20 mouse cellular contexts compared by ENCODE assay signal in genomic region chr2:166194112-166194758, GRCm38 (mm10). TPM values are rescaled to one million over a fixed set of nuclear protein-coding genes. Genes with fewer than 3 reads are reported as not detected.
A peak's percentile ranks its signal among the peaks of the same experiment; 100 is the strongest.
DNase-seq lines count a peak whose midpoint lies in the region.
"Had no signal": no experiment of that assay in that cellular context is flagged by ENCODE, and none has a peak within 500 bp of the region (broad histone marks: within the 10 kb centered on the region; RNA-seq: fewer than 3 reads in every experiment).

No protein-coding gene starts in this region.

- H3K9me3 ChIP-seq in heart, embryonic 10.5 days: no peaks in the 10 kb centered on the region
- H3K9me3 ChIP-seq: liver, embryonic 15.5 days; midbrain, embryonic 10.5 days; neural tube, embryonic 13.5 days had no signal

- DNase-seq in testis, postnatal 14 days (ENCODE audit: low spot score): peak; percentile 75
- DNase-seq in testis, postnatal 10 days (ENCODE audit: low spot score): no peak
- peak; percentile 77 for DNase-seq in WW6 (ENCODE audit: low read depth, low spot score)
- DNase-seq in kidney, postnatal 14 days: peak; percentile 76
- DNase-seq in heart, embryonic 10.5 days (ENCODE audit: low spot score): no peak
- DNase-seq in lung, adult 18-20 months: no peak
- DNase-seq in adrenal gland, postnatal 36 days: no peak
- DNase-seq: adrenal gland, postnatal 10 days; cerebellum, adult 9-11 months; forebrain, postnatal 0 days; gastrocnemius, postnatal 14 days; heart, adult 18-20 months; heart, postnatal 14 days; thymus, adult 2 months had no signal

- no peak overlapping the region for H3K27ac ChIP-seq in heart, embryonic 10.5 days
- H3K27ac ChIP-seq: heart, embryonic 13.5 days; hindbrain, embryonic 14.5 days; liver, embryonic 15.5 days; midbrain, embryonic 10.5 days; neural tube, embryonic 13.5 days had no signal

- no peak overlapping the region for H3K4me3 ChIP-seq in heart, embryonic 10.5 days
- H3K4me3 ChIP-seq: heart, embryonic 13.5 days; liver, embryonic 15.5 days; midbrain, embryonic 10.5 days; myocyte; neural tube, embryonic 13.5 days had no signal

- H3K36me3 ChIP-seq in heart, embryonic 10.5 days: no peaks in the 10 kb centered on the region
- H3K36me3 ChIP-seq: heart, embryonic 13.5 days; liver, embryonic 15.5 days; midbrain, embryonic 10.5 days; neural tube, embryonic 13.5 days had no signal

- peaks cover 6% of the 10 kb centered on the region; the same call in 1 of the 2 replicates for H3K27me3 ChIP-seq in heart, embryonic 10.5 days (ENCODE audit: insufficient read depth, poor library complexity, severe bottlenecking)
- H3K27me3 ChIP-seq: heart, embryonic 13.5 days; liver, embryonic 15.5 days had no signal

- WGBS in heart, embryonic 10.5 days: 53% methylated on average over 16 of the region's 16 CpGs

- peaks cover 67% of the 10 kb centered on the region for H3K4me1 ChIP-seq in heart, embryonic 10.5 days
- H3K4me1 ChIP-seq: liver, embryonic 15.5 days had no signal

RNA-seq across cellular contexts. Expression of gene Sulf2, which starts 38.8 kb away (rescaled TPM):
- polyA plus RNA-seq in heart, embryonic 10.5 days (2016; fragmentation: Nextera tagmentation; extraction: Ambion mirVana): 94.7 and 103 TPM in 2 replicates
- 100 to 1,000 TPM in 1 of 2 experiments, 10 to 100 TPM in 1; 51.6 to 117 TPM for total RNA-seq in adrenal gland, postnatal 36 days (2021)

Comparison
In these comparisons a context has a peak if more than half of its experiments do, and no peak if none do; other contexts are left out.
1. DNase-seq: peak in testis, postnatal 14 days (single experiment), WW6 (single experiment) and kidney, postnatal 14 days (single experiment); none in testis, postnatal 10 days (single experiment), heart, embryonic 10.5 days (single experiment), lung, adult 18-20 months (0 of 2) and adrenal gland, postnatal 36 days (0 of 2).